23 mouse cellular contexts compared by ENCODE assay signal in genomic region chr12:51567225-51567624, GRCm38 (mm10). TPM values are rescaled to one million over a fixed set of nuclear protein-coding genes. Genes with fewer than 3 reads are reported as not detected.
DNase-seq lines count a peak whose midpoint lies in the region; ATAC-seq lines count a peak whose summit lies in the region.
"Had no signal": no experiment of that assay in that cellular context is flagged by ENCODE, and none has a peak within 500 bp of the region (broad histone marks: within the 10 kb centered on the region; RNA-seq: fewer than 3 reads in every experiment).

No protein-coding gene starts in this region.

- H3K9ac ChIP-seq in heart, embryonic 11.5 days (ENCODE audit: low read depth, low read length) = no peak overlapping the region
- H3K9ac ChIP-seq in liver, embryonic 12.5 days = no peak overlapping the region
- H3K9ac ChIP-seq: embryonic facial prominence, embryonic 15.5 days; hindbrain, embryonic 13.5 days; limb, embryonic 13.5 days; lung, embryonic 15.5 days; midbrain, embryonic 12.5 days; neural tube, embryonic 13.5 days had no signal

- H3K9me3 ChIP-seq in heart, embryonic 11.5 days (replicated peaks; ENCODE audit: control insufficient read depth, low read length) = 0 out of 2 replicates have a peak, but pooled peaks cover 3% of the 10 kb centered on the region
- H3K9me3 ChIP-seq in liver, embryonic 12.5 days (replicated peaks) = no peaks in the 10 kb centered on the region
- H3K9me3 ChIP-seq: embryonic facial prominence, embryonic 15.5 days; lung, embryonic 15.5 days had no signal

- no peak overlapping the region for H3K4me3 ChIP-seq in heart, embryonic 11.5 days (ENCODE audit: low read depth, low read length)
- H3K4me3 ChIP-seq in liver, embryonic 12.5 days = no peak overlapping the region
- H3K4me3 ChIP-seq: embryonic facial prominence, embryonic 15.5 days; forebrain, embryonic 10.5 days; hindbrain, embryonic 13.5 days; limb, embryonic 13.5 days; lung, embryonic 15.5 days; midbrain, embryonic 12.5 days; neural tube, embryonic 13.5 days had no signal

- intact Hi-C loops in heart, postnatal 14 days (cut with DNase I) = no loop called here

- H3K4me1 ChIP-seq in heart, embryonic 11.5 days (ENCODE audit: control insufficient read depth, insufficient read depth, low read length) = no peaks in the 10 kb centered on the region
- H3K4me1 ChIP-seq in liver, embryonic 12.5 days = peaks cover 14% of the 10 kb centered on the region; the same call in 1 of the 2 replicates
- H3K4me1 ChIP-seq: embryonic facial prominence, embryonic 15.5 days; hindbrain, embryonic 13.5 days; limb, embryonic 13.5 days; lung, embryonic 15.5 days; midbrain, embryonic 12.5 days; neural tube, embryonic 13.5 days had no signal

- H3K4me2 ChIP-seq in heart, embryonic 11.5 days = no peak overlapping the region
- peak overlapping the region; percentile 29; the same call in 1 of the 2 replicates for H3K4me2 ChIP-seq in liver, embryonic 12.5 days
- H3K4me2 ChIP-seq: embryonic facial prominence, embryonic 15.5 days; hindbrain, embryonic 13.5 days; limb, embryonic 13.5 days; lung, embryonic 15.5 days; midbrain, embryonic 12.5 days; neural tube, embryonic 13.5 days had no signal

- no peaks in the 10 kb centered on the region for H3K36me3 ChIP-seq in heart, embryonic 11.5 days (ENCODE audit: control insufficient read depth, insufficient read depth, low read length)
- no peaks in the 10 kb centered on the region for H3K36me3 ChIP-seq in liver, embryonic 12.5 days
- H3K36me3 ChIP-seq: embryonic facial prominence, embryonic 15.5 days; forebrain, embryonic 10.5 days; hindbrain, embryonic 13.5 days; limb, embryonic 13.5 days; lung, embryonic 15.5 days; midbrain, embryonic 12.5 days; neural tube, embryonic 13.5 days had no signal

- WGBS in heart, embryonic 11.5 days (ENCODE audit: insufficient replicate concordance) = 38% methylated on average over 7 of the region's 7 CpGs
- 31% methylated on average over 7 of the region's 7 CpGs for WGBS in liver, embryonic 12.5 days (ENCODE audit: insufficient replicate concordance)

- ATAC-seq in heart, embryonic 11.5 days (replicated peaks; ENCODE audit: insufficient number of reproducible peaks, low FRiP score, low TSS enrichment) = peak; percentile 68
- ATAC-seq in liver, embryonic 12.5 days = peak; percentile 73
- ATAC-seq: activated CD4-positive, CD25-positive, alpha-beta regulatory T cell, adult 4 months; intestine, embryonic 16.5 days; Patski had no signal

- no peaks in the 10 kb centered on the region for H3K27me3 ChIP-seq in heart, embryonic 11.5 days (ENCODE audit: control insufficient read depth, insufficient read depth, low read length)
- no peaks in the 10 kb centered on the region for H3K27me3 ChIP-seq in liver, embryonic 12.5 days (replicated peaks)
- H3K27me3 ChIP-seq: embryonic facial prominence, embryonic 15.5 days; hindbrain, embryonic 13.5 days; limb, embryonic 13.5 days; lung, embryonic 15.5 days; midbrain, embryonic 12.5 days; neural tube, embryonic 13.5 days; Patski had no signal

- DNase-seq in heart, postnatal 14 days = no peak
- DNase-seq in CD4-positive helper T cell, adult 2 months (ENCODE audit: low read depth, low spot score) = peak; percentile 61
- peak; percentile 77 for DNase-seq in MEL-GATA-1-ER (ENCODE audit: extremely low read depth, low read depth)
- no peak for DNase-seq in cerebellum, postnatal 14 days
- no peak for DNase-seq in kidney, postnatal 10 days
- no peak for DNase-seq in urinary bladder, postnatal 14 days (ENCODE audit: low spot score)
- DNase-seq: cerebellum, adult 11 months; spleen, adult 18-20 months; thymus, adult 18-20 months had no signal

- H3K27ac ChIP-seq in heart, embryonic 11.5 days (ENCODE audit: low read depth, low read length) = no peak overlapping the region
- H3K27ac ChIP-seq in liver, embryonic 12.5 days = no peak overlapping the region
- H3K27ac ChIP-seq: embryonic facial prominence, embryonic 15.5 days; forebrain, embryonic 10.5 days; hindbrain, embryonic 13.5 days; limb, embryonic 13.5 days; lung, embryonic 15.5 days; macrophage; midbrain, embryonic 12.5 days; neural tube, embryonic 13.5 days had no signal

RNA-seq across cellular contexts. Expression of gene Coch, which starts 25.9 kb away (rescaled TPM):
- polyA plus RNA-seq in heart, embryonic 11.5 days (2014; fragmentation: Nextera tagmentation; extraction: Ambion mirVana) = 1.5 and 1.7 TPM in 2 replicates
- total RNA-seq in heart, postnatal 14 days (2021) = under 1 TPM; 0.15 to 0.17 TPM
- 0.24 and 0.32 TPM in 2 replicates for polyA plus RNA-seq in liver, embryonic 12.5 days (2016; fragmentation: Nextera tagmentation; extraction: Ambion mirVana)
- total RNA-seq: common myeloid progenitor, adult 5-6 weeks had no signal
- polyA plus RNA-seq: macrophage had no signal

Comparison
In these comparisons a context has a peak if more than half of its experiments do, and no peak if none do; other contexts are left out.
1. DNase-seq: peak in CD4-positive helper T cell, adult 2 months (single experiment) and MEL-GATA-1-ER (single experiment); none in heart, postnatal 14 days (0 of 2), cerebellum, postnatal 14 days (0 of 2), kidney, postnatal 10 days (single experiment) and urinary bladder, postnatal 14 days (single experiment).